Mouse (Mus musculus) forebrain, postnatal 0 days (tissue): Measurements from ENCODE around the gene Hoxa1. TPM values are rescaled to one million over a fixed set of nuclear protein-coding genes. Genes with fewer than 3 reads are reported as not detected.

ENCODE experiments used
- ATAC-seq: fragments of 200-750 bp; cut with Nextera tagmentation; 2 replicates; pipeline ENCODE4 v1.8.0; 2017; ENCODE audit warnings: mild to moderate bottlenecking, moderate library complexity
- DNase-seq: peaks from one replicate; pipeline ENCODE4 v3.0.0-alpha.2; 2015
- H3K27ac ChIP-seq: fragments of 300-500 bp; sonication (generic); 2 replicates; pipeline ENCODE4 v1.5.1; 2014; ENCODE audit warnings: low read depth, mild to moderate bottlenecking, antibody characterized with exemption, low read length, moderate library complexity, mixed read lengths
- H3K27me3 ChIP-seq: fragments of 300-500 bp; sonication (generic); 2 replicates; pipeline ENCODE4 v1.6.1; 2014; ENCODE audit warnings: mild to moderate bottlenecking, low read length, mixed read lengths; ENCODE audit not compliant: insufficient read depth
- H3K36me3 ChIP-seq: fragments of 300-500 bp; sonication (generic); 2 replicates; pipeline ENCODE4 v1.6.1; 2014; ENCODE audit warnings: mild to moderate bottlenecking, moderate library complexity; ENCODE audit not compliant: insufficient read depth
- H3K4me1 ChIP-seq: fragments of 300-500 bp; sonication (generic); 2 replicates; pipeline ENCODE4 v1.6.1; 2014; ENCODE audit warnings: antibody characterized with exemption; ENCODE audit not compliant: insufficient read depth
- H3K4me2 ChIP-seq: fragments of 300-500 bp; sonication (generic); 2 replicates; pipeline ENCODE4 v1.6.1; 2014; ENCODE audit warnings: low read depth, mild to moderate bottlenecking, moderate library complexity
- H3K4me3 ChIP-seq: fragments of 300-500 bp; sonication (generic); 2 replicates; pipeline ENCODE4 v1.5.1; 2014; ENCODE audit warnings: low read depth, low read length, mixed read lengths
- H3K9ac ChIP-seq: fragments of 300-500 bp; sonication (generic); 2 replicates; pipeline ENCODE4 v1.6.1; 2014; ENCODE audit warnings: mild to moderate bottlenecking
- H3K9me3 ChIP-seq: fragments of 300-500 bp; sonication (generic); 2 replicates; pipeline ENCODE4 v1.6.1; 2016; ENCODE audit warnings: low read length
- CTCF ChIP-seq: sonication (generic); IDR thresholded peaks from 2 replicates; pipeline ENCODE4 v1.5.1; 2016; ENCODE audit warnings: antibody characterized with exemption, control low read depth, low read depth
- WGBS: fragments of 180-500 bp; shearing (Covaris S2); extraction: QIAGEN DNeasy Blood & Tissue Kit; methylation state at CpG from one replicate; pipeline ENCODE4 v1.1.7; 2014; 5-methylcytosine and 5-hydroxymethylcytosine counted together
- polyA plus RNA-seq: library from polyadenylated mRNA; unstranded; fragments of >200 nt; fragmentation: Nextera tagmentation; extraction: Ambion mirVana; gene quantifications from 2 replicates; pipeline ENCODE4 v1.2.1, GENCODE M21; 2015
- total RNA-seq: library from RNA; depleted of rRNA; stranded (reverse); fragments of >200 nt; gene quantifications from 2 replicates; pipeline ENCODE4 v1.2.3, GENCODE M21; 2014

The Hoxa1 gene
- total and polyA plus RNA-seq, 2 experiments from 2014 or later: 0.10 TPM; not detected in 1

DNA sequence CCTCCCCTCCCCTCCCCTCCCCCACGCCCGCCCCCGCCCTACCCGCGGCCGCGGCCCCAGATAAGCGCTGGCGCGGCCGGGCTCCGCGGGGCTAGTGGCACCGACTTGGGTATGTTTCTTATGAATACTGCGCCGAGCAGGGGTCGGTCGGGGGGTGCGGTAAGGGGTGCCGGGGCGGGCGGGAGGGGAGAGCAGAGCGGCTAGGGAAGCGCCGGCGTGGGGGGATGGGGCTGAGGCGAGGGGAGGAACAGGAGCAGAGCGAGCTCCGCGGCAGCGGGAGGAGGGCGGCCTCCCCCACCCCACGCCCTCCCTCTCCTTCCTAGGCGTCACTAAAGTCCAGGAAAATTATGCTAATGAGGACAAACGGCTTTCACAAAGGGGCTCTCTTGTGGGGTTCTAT, 17.7 kb upstream of the Hoxa1 start:
- Histone ChIP-seq H3K27me3 (peaks cover 95% of the 10 kb centered on the region), H3K4me3 (no peak overlapping the region), H3K9ac (no peak overlapping the region), H3K4me2 (no peak overlapping the region), H3K36me3 (no peaks in the 10 kb centered on the region), H3K27ac (no peak overlapping the region), H3K4me1 (no peaks in the 10 kb centered on the region), H3K9me3 (no peaks in the 10 kb centered on the region)
- ATAC-seq: no peak
- DNase-seq: no peak
- WGBS: 7% methylated on average over 22 of the region's 35 CpGs
- TF ChIP-seq CTCF: no peak

DNA sequence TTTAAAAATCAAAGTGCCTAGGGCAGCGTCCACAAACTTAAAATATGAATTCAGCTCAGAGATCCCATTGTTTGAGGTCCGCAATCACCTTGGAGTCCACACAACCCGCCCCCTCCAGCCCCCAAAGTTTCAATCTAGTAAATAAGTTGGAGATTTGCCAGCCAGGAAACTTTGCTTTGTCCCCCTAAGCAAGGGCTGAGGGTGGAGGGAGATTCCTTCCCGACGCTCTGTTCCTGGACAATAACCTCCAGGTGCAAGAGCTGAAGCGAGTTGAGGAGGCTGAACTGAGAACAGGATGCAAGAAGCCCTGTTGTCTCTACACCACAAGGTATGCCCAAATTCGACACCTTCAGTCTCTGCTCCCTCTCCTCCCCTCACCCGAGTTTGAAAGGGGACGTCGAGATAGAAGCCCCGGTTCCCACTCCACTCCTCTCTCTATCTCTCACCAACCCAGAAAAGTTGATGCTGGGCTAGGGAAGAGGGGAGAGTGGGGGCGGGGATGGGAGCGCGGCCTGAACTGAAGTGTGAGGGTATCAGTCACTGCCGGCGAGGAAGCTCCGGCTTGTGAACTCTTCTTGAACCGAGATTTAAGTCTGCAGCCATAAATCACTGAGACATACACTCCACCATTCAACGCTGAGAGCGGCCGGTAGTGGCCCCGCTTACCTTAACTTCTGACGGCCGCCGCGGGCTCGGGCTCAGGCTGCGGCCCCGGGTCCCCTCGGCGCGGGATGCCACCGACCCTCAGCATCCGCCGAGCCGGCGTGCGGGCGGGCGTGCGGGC, 17.0 kb upstream of the Hoxa1 start:
- H3K9ac ChIP-seq: no peak overlapping the region
- TF ChIP-seq CTCF: no peak
- H3K27me3 ChIP-seq: peaks cover 95% of the 10 kb centered on the region
- H3K4me1 ChIP-seq: no peaks in the 10 kb centered on the region
- H3K36me3 ChIP-seq: no peaks in the 10 kb centered on the region
- no peak overlapping the region for H3K27ac ChIP-seq
- H3K4me2 ChIP-seq: no peak overlapping the region
- DNase-seq: no peak
- H3K9me3 ChIP-seq: no peaks in the 10 kb centered on the region
- no peak overlapping the region for H3K4me3 ChIP-seq
- no peak for ATAC-seq
- WGBS: 1% methylated on average over 41 of the region's 41 CpGs

DNA sequence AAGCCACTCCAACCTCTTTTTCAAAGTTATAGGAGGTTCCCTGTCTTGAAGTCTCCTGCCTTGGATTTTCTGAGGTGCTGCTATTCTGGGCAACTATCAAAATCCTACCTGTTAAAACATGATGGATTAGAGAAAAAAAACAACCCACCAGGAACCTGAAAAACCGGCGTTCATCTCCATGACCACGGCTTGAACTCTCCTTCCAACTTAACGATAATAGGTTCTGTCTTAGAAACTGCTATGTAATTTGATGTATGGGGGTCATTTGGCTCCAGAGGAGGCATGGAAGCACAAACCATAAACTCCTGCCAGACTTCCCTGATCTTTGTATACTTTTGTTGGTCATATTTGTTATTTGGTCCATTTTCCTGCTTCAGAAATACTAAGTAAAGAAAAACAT, 15.5 kb upstream of the Hoxa1 start:
- TF ChIP-seq CTCF: no peak
- Histone ChIP-seq H3K9me3 (no peaks in the 10 kb centered on the region), H3K9ac (no peak overlapping the region), H3K4me3 (no peak overlapping the region), H3K36me3 (no peaks in the 10 kb centered on the region), H3K27ac (no peak overlapping the region), H3K27me3 (peaks cover 92% of the 10 kb centered on the region), H3K4me1 (no peaks in the 10 kb centered on the region), H3K4me2 (no peak overlapping the region)
- DNase-seq: no peak
- ATAC-seq: no peak
- WGBS: 8% methylated on average over 4 of the region's 4 CpGs

DNA sequence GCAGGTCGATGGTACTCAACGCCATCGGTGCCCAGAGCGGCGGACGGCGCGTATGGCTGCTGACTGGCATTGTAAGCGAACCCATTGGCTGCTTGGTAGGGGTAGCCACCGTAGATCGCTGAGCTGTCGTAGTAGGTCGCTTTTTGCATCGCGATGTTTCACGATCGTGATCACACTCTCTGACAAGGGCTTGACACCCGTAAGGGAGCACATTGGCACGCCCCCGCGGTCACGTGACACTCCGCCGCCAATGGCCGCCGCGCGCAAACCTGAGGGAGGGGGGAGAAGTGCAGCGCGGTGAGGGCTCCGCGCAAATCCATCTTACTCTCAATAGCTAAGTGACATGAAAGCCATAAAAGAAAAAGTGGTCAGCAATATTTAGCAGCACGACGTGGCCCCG, 14.4 kb upstream of the Hoxa1 start:
- no peak overlapping the region for H3K27ac ChIP-seq
- H3K27me3 ChIP-seq: peaks cover 93% of the 10 kb centered on the region
- H3K9ac ChIP-seq: no peak overlapping the region
- no peaks in the 10 kb centered on the region for H3K9me3 ChIP-seq
- no peaks in the 10 kb centered on the region for H3K4me1 ChIP-seq
- no peak overlapping the region for H3K4me3 ChIP-seq
- no peak; the same call in 1 of the 2 replicates for ATAC-seq
- no peak for DNase-seq
- H3K36me3 ChIP-seq: no peaks in the 10 kb centered on the region
- under 1% methylated on average over 35 of the region's 35 CpGs for WGBS
- no peak overlapping the region for H3K4me2 ChIP-seq
- TF ChIP-seq CTCF: no peak

DNA sequence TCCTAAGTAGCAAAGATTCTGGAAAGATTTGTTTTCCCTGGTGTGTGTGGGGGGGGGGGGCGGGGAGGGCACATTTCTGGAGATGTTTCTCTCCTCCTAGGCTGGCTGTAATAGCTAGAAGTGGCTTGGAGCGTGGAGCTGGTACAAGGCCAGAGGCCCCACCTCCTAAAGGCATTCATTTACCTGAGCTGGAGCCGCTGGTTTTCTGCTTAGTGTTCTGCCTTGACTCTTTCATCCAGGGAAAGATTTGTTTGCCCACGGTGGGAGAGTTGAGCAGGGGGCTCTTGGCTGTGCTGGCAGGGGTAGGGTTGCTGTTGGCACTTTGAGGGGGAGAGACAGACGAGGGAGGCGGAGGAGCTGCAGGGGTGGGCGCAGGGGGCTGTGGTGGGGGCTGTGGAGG, 13.8 kb upstream of the Hoxa1 start:
- Histone ChIP-seq H3K9me3 (no peaks in the 10 kb centered on the region), H3K36me3 (no peaks in the 10 kb centered on the region), H3K27ac (no peak overlapping the region), H3K27me3 (peaks cover 90% of the 10 kb centered on the region), H3K9ac (no peak overlapping the region), H3K4me3 (no peak overlapping the region), H3K4me2 (no peak overlapping the region), H3K4me1 (no peaks in the 10 kb centered on the region)
- TF ChIP-seq CTCF: no peak
- DNase-seq (no peak), ATAC-seq (no peak)
- WGBS: 6% methylated on average over 7 of the region's 7 CpGs

DNA sequence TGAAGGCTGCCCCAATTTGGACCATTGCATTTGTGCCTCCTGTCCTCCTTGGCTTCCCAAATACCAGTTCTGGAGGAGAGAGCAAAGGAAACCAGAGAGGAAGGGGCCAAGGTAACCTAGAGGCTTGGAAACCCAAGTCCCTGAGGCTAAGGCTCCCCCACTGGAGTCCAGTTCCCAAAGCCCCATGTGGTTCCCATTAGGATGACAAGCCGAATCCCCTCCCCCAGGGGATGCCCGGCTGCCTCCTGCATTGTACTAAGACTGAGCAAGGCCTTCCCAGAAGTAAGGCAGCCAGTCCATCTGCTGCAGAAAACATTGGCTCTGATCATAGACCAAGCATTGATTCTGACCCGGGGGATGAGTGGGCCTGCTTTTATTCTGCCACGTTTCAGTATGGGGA, 13.2 kb upstream of the Hoxa1 start:
- no peak overlapping the region for H3K27ac ChIP-seq
- 4% methylated on average over 4 of the region's 4 CpGs for WGBS
- TF ChIP-seq CTCF: no peak
- H3K9ac ChIP-seq: no peak overlapping the region
- ATAC-seq (no peak), DNase-seq (no peak)
- no peaks in the 10 kb centered on the region for H3K9me3 ChIP-seq
- H3K36me3 ChIP-seq: no peaks in the 10 kb centered on the region
- no peak overlapping the region for H3K4me2 ChIP-seq
- H3K4me3 ChIP-seq: no peak overlapping the region
- H3K27me3 ChIP-seq: peaks cover 90% of the 10 kb centered on the region
- no peaks in the 10 kb centered on the region for H3K4me1 ChIP-seq

DNA sequence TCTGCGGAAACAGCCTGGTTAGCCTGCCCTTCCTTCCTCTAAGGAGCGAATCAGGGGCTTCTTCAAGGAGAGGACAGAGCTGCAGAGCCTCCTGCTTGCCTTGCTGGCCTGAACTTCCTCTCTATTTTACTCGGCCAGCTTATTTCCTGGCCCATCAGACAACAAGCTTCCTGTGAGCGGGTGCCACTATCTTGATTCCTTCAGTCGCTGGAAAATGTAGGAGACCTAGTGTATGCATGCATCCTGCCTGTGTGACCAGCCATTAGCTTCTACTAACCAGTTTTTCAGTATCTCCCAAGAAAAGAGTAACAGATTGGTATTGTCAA, 12.7 kb upstream of the Hoxa1 start:
- H3K4me2 ChIP-seq: no peak overlapping the region
- H3K27me3 ChIP-seq: peaks cover 90% of the 10 kb centered on the region
- DNase-seq: no peak
- no peak overlapping the region for H3K9ac ChIP-seq
- no peak overlapping the region for H3K27ac ChIP-seq
- H3K9me3 ChIP-seq: no peaks in the 10 kb centered on the region
- 2% methylated on average over 5 of the region's 5 CpGs for WGBS
- no peaks in the 10 kb centered on the region for H3K4me1 ChIP-seq
- no peak for ATAC-seq
- no peaks in the 10 kb centered on the region for H3K36me3 ChIP-seq
- no peak overlapping the region for H3K4me3 ChIP-seq
- no peak for TF ChIP-seq CTCF
